Mouse (Mus musculus): ENCODE results near the gene Dytn. TPM values are rescaled to one million over a fixed set of nuclear protein-coding genes. Genes with fewer than 3 reads are reported as not detected.
"Not testable (repeated sequence)": the region's sequence is repeated elsewhere in the genome, so short reads cannot be mapped to it uniquely, and the experiment has no call there.

Dytn gene
- polyA plus RNA-seq, 1 experiment from 2014 or later: not detected

DNA sequence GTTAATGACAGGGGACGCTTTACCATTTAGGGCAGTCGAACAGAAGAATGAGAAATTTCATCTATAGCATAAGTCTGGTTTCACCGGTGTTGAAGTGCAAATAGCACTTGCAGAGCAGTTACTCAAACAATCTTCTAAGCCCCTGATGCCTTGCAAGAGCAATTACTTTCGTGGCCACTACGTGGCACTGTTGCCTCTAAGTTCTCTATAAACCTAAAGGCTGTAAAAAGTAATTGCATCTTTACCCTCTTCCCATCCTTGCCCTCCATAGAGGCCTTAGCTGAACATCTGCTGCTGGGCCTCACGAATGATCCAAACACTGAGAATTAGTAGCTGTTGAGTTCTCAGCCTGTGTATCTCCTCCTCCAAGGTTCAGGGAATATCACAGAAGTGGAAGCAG lies 28.7 kb downstream of the Dytn start:
- DNase-seq (ENCODE audit: extremely low spot score, low spot score): peak; percentile 52
- WGBS: 18% methylated on average over 6 of the region's 6 CpGs
- no peaks in the 10 kb centered on the region for H3K36me3 ChIP-seq (replicated peaks)
- H3K4me3 ChIP-seq: no peak overlapping the region
- H3K4me1 ChIP-seq: no peaks in the 10 kb centered on the region
- no peaks in the 10 kb centered on the region for H3K9me3 ChIP-seq
- H3K27ac ChIP-seq: no peak overlapping the region
- H3K27me3 ChIP-seq (ENCODE audit: poor library complexity, severe bottlenecking): 0 out of 2 replicates have a peak, but pooled peaks cover 3% of the 10 kb centered on the region

DNA sequence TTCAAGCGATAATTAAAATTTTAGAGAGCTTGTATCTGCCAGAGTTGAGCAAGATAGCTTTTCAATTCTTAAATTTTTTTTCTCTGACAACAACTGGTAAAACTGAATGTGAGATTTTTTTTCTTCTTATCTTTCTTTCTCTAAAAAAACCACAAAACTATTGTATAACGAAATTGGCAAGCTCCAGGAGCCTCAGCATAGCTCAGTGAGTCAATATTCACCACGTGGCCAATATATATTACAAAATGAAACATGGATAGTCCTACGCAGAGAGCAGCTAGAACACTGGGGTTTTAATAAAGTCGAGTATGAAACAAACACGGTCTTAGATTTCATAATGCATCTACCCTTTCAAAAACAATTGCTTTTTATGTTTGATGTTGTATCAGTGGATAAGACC lies 46.8 kb downstream of the Dytn start:
- H3K36me3 ChIP-seq (replicated peaks): no peaks in the 10 kb centered on the region
- no peak for DNase-seq (ENCODE audit: extremely low spot score, low spot score)
- no peaks in the 10 kb centered on the region for H3K9me3 ChIP-seq
- H3K27ac ChIP-seq: no peak overlapping the region
- no peaks in the 10 kb centered on the region for H3K4me1 ChIP-seq
- WGBS: 84% methylated on average over 6 of the region's 6 CpGs
- no peak overlapping the region for H3K4me3 ChIP-seq
- H3K27me3 ChIP-seq (ENCODE audit: poor library complexity, severe bottlenecking): no peaks in the 10 kb centered on the region

DNA sequence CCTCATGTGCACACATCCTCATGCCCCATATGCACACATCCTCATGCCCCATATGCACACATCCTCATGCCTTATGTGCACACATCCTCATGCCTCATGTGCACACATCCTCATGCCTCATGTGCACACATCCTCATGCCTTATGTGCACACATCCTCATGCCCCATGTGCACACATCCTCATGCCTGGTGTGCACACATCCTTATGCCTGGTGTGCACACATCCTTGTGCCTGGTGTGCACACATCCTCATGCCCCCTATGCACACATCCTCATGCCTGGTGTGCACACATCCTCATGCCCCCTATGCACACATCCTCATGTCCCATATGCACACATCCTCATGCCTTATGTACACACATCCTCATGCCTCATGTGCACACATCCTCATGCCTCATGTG lies 56.3 kb downstream of the Dytn start:
- not testable (repeated sequence) for H3K4me3 ChIP-seq; H3K9me3 ChIP-seq; DNase-seq (ENCODE audit: extremely low spot score, low spot score); H3K36me3 ChIP-seq (replicated peaks); H3K4me1 ChIP-seq; H3K27me3 ChIP-seq (ENCODE audit: poor library complexity, severe bottlenecking); H3K27ac ChIP-seq

DNA sequence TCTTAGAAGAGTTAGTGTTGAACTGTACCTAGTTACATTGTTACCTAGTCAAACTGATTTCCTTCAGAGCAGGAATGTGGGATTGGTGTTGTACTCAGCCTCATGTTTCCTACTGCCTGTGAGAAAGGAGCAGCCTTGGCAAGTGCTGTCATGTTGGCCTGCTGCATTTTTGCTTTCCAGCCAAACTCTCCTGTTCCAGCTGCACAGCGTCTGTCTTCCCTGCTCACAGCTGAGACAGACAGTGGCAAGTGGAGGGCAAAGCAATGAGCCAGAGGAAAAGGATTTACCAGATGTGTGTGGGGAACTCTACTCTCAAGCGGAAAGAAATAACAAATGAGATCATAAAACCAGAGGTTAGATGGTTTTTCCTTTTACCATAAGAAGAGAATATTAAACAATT lies 58.5 kb downstream of the Dytn start:
- Histone ChIP-seq H3K36me3 (replicated peaks) (no peaks in the 10 kb centered on the region), H3K27me3 (ENCODE audit: poor library complexity, severe bottlenecking) (no peaks in the 10 kb centered on the region), H3K9me3 (peaks cover 10% of the 10 kb centered on the region), H3K4me3 (no peak overlapping the region), H3K27ac (no peak overlapping the region), H3K4me1 (no peaks in the 10 kb centered on the region)
- WGBS: 69% methylated on average over 2 of the region's 2 CpGs
- no peak for DNase-seq (ENCODE audit: extremely low spot score, low spot score)

DNA sequence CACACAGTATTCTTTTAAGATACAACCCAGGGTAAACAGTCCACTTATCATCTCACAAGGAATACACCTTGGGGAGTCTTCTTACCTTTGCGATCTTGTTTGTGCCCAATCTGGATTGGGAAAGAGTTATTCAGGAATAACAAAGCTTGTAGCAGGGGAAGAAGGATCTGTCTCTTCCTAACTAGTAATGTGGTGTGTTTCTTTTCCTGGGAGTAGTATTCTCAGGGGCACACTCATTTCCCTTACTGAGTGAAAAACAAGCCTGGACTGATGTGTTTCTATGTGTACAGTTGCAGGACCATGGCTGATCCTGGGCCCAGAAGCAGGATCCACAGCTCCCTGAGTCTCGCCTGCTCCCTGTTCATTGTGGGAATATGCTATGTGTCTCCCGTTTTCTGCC lies 71.1 kb downstream of the Dytn start, which contains the start of gene Gm39653:
TSS of gene Gm39653 (plus strand) at position 301 of the 400 bp plus-strand sequence.
- H3K4me1 ChIP-seq: peaks cover 7% of the 10 kb centered on the region
- DNase-seq (ENCODE audit: extremely low spot score, low spot score): no peak
- no peaks in the 10 kb centered on the region for H3K36me3 ChIP-seq (replicated peaks)
- no peak within 1 kb of the TSS for H3K27ac ChIP-seq
- H3K9me3 ChIP-seq: no peaks in the 10 kb centered on the region
- WGBS: 80% methylated on average over 3 of the region's 3 CpGs
- H3K4me3 ChIP-seq: no peak within 1 kb of the TSS
- peaks cover 11% of the 10 kb centered on the region for H3K27me3 ChIP-seq (ENCODE audit: poor library complexity, severe bottlenecking)

DNA sequence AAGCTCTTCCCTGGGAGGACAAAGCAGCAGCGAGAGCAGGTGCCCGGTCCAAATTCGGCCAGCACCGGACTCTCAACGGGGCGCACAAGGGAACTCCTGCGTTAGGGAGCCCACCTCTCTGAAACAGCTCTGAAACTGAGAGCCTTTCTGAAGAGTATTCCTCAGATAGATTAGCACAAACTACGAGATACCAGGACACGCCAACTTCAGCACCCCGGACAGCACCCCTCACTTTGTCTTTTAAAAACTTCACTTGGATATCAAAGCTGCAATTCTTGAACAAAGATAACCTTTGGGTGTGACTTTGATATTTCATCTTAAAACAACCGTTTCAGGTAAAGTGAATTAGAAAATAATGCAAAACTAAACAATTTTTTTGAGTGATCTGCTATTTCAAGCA lies 72.1 kb downstream of the Dytn start:
- peaks cover 11% of the 10 kb centered on the region for H3K27me3 ChIP-seq (ENCODE audit: poor library complexity, severe bottlenecking)
- H3K4me3 ChIP-seq: peak overlapping the region; percentile 30; the same call in 1 of the 2 replicates
- no peaks in the 10 kb centered on the region for H3K9me3 ChIP-seq
- WGBS: 2% methylated on average over 11 of the region's 11 CpGs
- H3K36me3 ChIP-seq (replicated peaks): no peaks in the 10 kb centered on the region
- no peak overlapping the region for H3K27ac ChIP-seq
- H3K4me1 ChIP-seq: peaks cover 7% of the 10 kb centered on the region
- peak; percentile 62 for DNase-seq (ENCODE audit: extremely low spot score, low spot score)

DNA sequence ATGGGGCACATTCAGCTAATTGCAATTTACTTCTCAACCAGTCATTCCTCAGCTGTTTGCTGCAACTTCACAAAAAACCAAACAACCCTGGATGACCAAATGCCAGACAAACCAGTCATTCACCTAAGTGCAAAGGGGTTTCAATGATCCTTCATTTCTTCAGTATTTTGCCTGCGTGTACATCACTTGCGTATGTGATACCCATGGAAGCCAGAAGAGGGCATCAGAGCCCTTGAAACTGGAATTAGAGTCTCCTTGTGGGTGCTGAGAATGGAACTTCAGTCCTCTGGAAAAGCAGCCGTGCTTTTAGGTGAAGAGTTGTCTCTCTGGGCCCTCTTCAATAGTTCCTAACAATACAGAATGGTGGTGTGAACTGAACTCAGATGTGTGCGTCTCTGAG lies 77.1 kb downstream of the Dytn start:
- Histone ChIP-seq H3K36me3 (replicated peaks) (no peaks in the 10 kb centered on the region), H3K27me3 (ENCODE audit: poor library complexity, severe bottlenecking) (peaks cover 11% of the 10 kb centered on the region), H3K4me1 (peaks cover 7% of the 10 kb centered on the region), H3K9me3 (no peaks in the 10 kb centered on the region), H3K4me3 (no peak overlapping the region), H3K27ac (no peak overlapping the region)
- 89% methylated on average over 4 of the region's 4 CpGs for WGBS
- no peak for DNase-seq (ENCODE audit: extremely low spot score, low spot score)

DNA sequence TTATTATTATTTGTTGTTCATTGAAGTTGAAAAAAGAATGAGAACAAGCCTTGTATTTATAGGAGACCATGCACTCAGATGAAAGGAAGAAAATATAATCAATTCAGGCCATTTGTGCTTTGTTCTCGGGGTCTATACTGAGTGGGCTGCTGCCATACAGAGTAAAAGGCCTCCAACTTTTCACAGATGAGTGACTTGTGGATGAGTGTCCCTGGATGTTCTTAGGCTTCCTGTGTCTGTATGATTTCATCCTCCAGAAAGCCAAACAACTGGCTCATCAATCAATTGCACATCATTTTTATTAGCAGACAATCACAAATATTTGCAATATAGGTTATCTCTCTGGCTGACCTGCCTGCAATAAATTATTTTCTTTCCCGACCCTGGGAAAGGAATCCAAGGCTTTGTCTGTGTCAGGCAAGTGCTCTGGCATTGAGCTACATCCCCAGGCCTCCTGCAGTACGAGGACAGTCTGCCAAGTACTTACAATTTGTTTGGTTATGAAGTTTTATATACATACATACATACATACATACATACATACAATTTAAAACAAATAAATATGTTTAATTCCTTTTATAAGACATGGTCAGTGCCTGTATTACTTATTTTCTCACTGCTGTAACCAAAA lies 82.7 kb downstream of the Dytn start:
- Histone ChIP-seq H3K9me3 (no peaks in the 10 kb centered on the region), H3K4me3 (no peak overlapping the region), H3K27me3 (ENCODE audit: poor library complexity, severe bottlenecking) (no peaks in the 10 kb centered on the region), H3K4me1 (no peaks in the 10 kb centered on the region), H3K27ac (no peak overlapping the region), H3K36me3 (replicated peaks) (no peaks in the 10 kb centered on the region)
- DNase-seq (ENCODE audit: extremely low spot score, low spot score): no peak
- WGBS: 70% methylated on average over 3 of the region's 3 CpGs

DNA sequence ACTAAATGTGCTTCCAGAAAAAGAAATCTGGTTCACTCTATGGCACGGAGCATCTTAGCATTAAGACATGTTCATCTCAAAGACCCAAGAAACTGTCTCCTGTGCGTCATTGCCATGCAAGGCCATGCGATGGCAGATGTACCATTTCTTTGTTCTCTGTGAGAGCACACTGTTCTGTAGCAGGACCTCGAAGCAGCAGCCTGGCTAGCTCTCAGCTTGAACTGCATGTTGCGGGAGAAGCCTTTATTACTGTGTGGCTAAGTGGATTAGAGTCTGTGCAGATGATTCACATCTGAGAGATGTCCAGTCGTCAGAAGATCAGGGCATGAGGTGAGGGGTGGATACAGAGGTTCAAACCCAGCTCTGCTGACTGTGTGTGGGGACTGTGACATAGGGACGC lies 99.9 kb downstream of the Dytn start:
- 81% methylated on average over 7 of the region's 7 CpGs for WGBS
- H3K4me3 ChIP-seq: no peak overlapping the region

DNA sequence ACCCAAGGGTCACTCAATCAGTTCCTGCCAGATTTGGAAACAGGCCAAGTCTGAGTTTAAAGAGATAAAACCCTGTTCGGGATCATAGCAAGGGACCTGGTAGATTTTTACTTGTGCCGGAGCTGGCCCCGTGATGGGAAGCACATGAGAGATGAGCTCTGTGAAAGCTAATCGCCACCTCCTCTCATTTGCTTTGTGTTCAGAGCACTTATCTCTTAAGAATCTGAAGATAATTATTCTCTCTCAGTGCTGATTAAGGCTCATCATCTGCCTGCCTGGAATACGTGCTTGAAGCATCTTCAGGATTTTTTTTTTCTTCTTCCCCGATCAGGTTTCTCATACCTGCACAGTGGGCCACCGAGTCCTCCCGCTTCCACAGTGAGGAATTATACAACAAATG lies 107.6 kb downstream of the Dytn start:
- WGBS: 95% methylated on average over 8 of the region's 8 CpGs
- peaks cover 27% of the 10 kb centered on the region for H3K4me1 ChIP-seq

More for the DNA sequence above, 99.9 kb downstream of the Dytn start:
- DNase-seq (ENCODE audit: extremely low spot score, low spot score): no peak
- Histone ChIP-seq H3K27me3 (ENCODE audit: poor library complexity, severe bottlenecking) (no peaks in the 10 kb centered on the region), H3K4me1 (no peaks in the 10 kb centered on the region), H3K36me3 (replicated peaks) (no peaks in the 10 kb centered on the region), H3K27ac (peak overlapping the region; percentile 25; the same call in 1 of the 2 replicates), H3K9me3 (no peaks in the 10 kb centered on the region; the same call in 1 of the 2 replicates)

DNA sequence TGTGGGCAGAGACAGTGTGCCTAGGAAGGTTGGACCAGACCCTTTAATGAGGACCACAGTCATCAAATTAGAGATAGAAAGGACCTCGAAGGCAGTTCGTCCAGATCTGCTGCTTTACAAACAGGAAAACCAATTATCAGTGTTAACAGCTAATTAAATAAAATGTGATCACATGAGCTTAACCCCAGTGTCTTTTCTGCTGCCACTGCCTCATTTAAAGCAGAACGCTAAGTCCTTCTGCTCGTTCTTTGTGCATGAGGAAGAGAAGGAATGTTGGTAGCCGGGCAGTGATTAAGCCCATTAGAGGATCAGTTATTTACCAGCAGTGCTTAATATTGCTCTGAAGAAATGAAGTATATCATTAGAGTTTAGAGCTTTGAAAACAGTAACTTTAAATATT lies 109.9 kb downstream of the Dytn start:
- Histone ChIP-seq H3K4me3 (no peak overlapping the region), H3K4me1 (peaks cover 47% of the 10 kb centered on the region), H3K9me3 (no peaks in the 10 kb centered on the region), H3K27me3 (ENCODE audit: poor library complexity, severe bottlenecking) (peaks cover 3% of the 10 kb centered on the region; the same call in 1 of the 2 replicates), H3K36me3 (replicated peaks) (no peaks in the 10 kb centered on the region), H3K27ac (no peak overlapping the region)
- 18% methylated on average over 5 of the region's 5 CpGs for WGBS
- no peak for DNase-seq (ENCODE audit: extremely low spot score, low spot score)

More for the DNA sequence above, 107.6 kb downstream of the Dytn start:
- Histone ChIP-seq H3K4me3 (no peak overlapping the region), H3K27ac (no peak overlapping the region), H3K27me3 (ENCODE audit: poor library complexity, severe bottlenecking) (peaks cover 3% of the 10 kb centered on the region; the same call in 1 of the 2 replicates), H3K9me3 (no peaks in the 10 kb centered on the region), H3K36me3 (replicated peaks) (no peaks in the 10 kb centered on the region)
- no peak for DNase-seq (ENCODE audit: extremely low spot score, low spot score)

DNA sequence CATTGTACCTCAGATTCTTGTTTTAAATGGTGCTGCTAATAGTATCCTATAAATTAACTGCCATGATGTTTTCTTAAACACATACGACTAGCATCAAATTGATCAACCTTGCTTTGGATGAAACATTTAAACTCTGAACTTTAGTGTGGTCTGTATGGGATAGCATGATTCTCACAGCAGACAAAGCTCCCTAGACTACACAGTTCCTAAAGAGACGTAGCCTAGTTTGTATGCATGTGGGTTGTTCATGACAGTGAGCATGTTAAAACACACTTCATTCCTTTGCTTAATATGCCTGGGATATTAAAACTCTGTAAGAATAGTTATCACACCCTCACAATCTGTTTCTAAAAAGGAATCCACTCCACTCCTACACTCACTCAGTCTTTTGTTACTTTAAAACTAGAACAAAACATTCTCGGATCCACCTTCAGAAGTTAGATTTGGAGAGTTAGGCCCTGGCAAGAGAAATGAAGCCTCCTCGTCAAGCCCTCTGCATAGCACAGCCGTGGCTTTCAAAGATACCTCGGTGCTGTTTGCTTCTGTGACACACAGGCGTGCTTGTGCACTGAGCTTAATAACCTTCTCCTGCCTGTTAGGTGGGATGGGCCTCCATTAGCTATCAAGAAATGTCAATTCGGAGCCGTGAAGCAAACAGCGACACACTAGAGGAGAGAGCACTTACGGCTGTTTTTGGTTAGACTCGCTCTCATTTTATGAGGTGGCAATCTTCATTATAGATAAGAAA lies 112.7 kb downstream of the Dytn start:
- 76% methylated on average over 12 of the region's 12 CpGs for WGBS
- Histone ChIP-seq H3K27ac (peak overlapping the region; percentile 73), H3K27me3 (ENCODE audit: poor library complexity, severe bottlenecking) (peaks cover 3% of the 10 kb centered on the region; the same call in 1 of the 2 replicates), H3K9me3 (no peaks in the 10 kb centered on the region), H3K4me1 (peaks cover 47% of the 10 kb centered on the region), H3K36me3 (replicated peaks) (no peaks in the 10 kb centered on the region), H3K4me3 (no peak overlapping the region)
- DNase-seq (ENCODE audit: extremely low spot score, low spot score): no peak

DNA sequence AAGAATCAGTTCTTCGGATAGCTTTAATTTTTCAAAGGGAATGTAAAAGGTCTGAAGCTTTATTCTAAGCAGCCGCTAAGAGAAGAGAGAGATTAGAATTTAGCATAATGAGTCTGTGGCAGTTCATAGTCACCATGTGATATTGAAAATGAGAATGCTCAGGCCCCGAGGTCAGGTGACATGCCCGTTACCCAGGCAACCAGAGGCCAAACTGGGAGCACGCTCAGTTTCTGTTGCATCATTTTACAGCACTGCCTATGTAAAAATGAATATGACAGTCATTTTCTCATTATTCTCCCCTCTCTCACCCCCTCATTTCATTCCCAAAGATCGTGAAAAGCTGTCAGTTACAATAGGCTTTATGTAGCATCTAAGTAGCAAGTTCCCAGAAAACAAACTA lies 113.3 kb downstream of the Dytn start:
- Histone ChIP-seq H3K9me3 (no peaks in the 10 kb centered on the region), H3K4me3 (no peak overlapping the region), H3K27ac (peak overlapping the region; percentile 73), H3K27me3 (ENCODE audit: poor library complexity, severe bottlenecking) (peaks cover 3% of the 10 kb centered on the region; the same call in 1 of the 2 replicates), H3K36me3 (replicated peaks) (no peaks in the 10 kb centered on the region), H3K4me1 (peaks cover 47% of the 10 kb centered on the region)
- peak; percentile 63 for DNase-seq (ENCODE audit: extremely low spot score, low spot score)
- WGBS: 55% methylated on average over 6 of the region's 6 CpGs
